Mouse (Mus musculus) left cerebral cortex, adult 18-20 months (tissue): Measurements from ENCODE around the gene Ttc27. TPM values are rescaled to one million over a fixed set of nuclear protein-coding genes. Genes with fewer than 3 reads are reported as not detected.

Experiments used
- DNase-seq, 2 experiments: peaks; one replicate each; pipeline ENCODE4 v3.0.0; 2021 to 2022; ENCODE audit warnings: low spot score in 2 of 2, mixed read lengths in 1 of 2
- total RNA-seq, 2 experiments: library from RNA; stranded (reverse); gene quantifications; 2 replicates each; pipeline ENCODE4 v1.2.3; 2021

Ttc27 gene
- total RNA-seq, 2 experiments from 2014 or later = 26.1 to 29.8 TPM

DNA sequence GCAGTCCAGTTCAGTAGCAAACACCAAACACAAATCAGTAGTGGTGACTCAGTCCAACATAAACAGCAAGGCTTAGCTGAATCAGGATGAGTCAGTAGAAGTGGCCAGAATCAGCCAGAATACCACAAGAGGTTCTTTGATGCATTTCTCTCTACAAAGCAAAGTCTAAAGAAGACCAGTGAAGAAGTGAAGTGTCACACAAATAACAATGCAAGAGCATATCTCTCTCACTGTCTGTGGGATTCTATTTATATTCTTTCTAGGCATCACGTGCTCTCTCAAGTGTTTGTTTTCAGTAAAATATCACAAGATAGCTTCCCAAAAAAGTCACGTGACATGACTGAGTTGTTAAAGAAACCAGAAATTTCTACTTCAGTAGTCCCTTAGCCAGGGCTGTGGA lies 102.2 kb downstream of the Ttc27 start:
- DNase-seq = no peak

DNA sequence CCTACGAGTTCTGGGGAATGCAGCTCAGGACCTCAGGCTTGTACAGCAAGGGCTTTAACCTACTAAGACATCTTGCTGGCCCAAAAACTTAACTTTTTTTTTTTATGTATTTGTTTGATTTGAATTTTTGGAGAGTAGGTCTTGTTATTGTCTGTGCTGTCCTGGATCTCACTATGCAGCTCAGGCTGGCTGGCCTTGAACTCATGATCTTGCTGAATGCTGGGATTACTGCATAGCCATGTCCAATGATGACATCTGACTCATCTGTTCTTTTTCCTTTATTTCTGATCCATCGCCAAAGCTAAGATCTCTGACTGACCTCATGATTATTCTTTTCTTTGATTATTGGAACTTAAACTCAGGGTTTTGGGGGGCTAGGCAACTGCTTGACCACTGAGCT lies 113.3 kb downstream of the Ttc27 start:
- DNase-seq = no peak

DNA sequence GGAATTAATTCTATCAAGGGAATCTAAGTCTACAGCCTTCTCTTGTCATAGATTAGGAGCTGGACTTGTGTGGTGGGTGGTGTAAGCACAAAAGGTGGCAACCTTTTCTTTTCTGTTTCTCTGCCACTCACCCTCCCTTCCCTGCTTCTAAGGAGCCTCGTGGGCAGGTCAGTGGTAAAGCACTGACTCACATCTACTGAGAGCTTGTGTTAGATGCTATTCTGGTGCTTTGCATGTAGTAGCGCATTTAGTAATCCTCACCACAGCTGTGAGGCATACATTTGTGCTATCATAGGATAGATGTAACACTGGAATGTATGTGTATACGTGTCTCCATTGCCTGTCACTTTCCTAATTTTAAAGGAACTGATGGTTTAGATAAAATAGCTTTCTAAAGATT lies 124.2 kb downstream of the Ttc27 start:
- DNase-seq = no peak

DNA sequence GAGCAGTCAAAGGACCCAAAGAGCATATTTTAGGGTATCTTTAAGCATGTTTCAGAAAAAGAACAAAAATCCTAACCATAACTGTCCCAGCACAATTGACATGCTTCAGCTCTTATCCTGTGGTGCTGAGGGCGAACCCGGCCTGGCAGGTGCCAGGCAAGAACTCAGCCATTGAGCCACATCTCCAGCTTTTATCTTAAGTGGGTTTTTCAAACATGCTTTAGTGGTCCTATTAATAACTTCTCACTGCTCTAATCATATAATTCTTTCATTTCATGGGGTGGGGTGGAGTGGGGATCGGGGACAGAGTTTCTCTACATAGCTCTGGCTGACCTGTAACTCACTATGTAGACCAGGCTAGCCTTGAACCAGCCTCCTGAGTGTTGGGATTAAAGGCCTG lies 125.1 kb downstream of the Ttc27 start:
- DNase-seq = no peak

DNA sequence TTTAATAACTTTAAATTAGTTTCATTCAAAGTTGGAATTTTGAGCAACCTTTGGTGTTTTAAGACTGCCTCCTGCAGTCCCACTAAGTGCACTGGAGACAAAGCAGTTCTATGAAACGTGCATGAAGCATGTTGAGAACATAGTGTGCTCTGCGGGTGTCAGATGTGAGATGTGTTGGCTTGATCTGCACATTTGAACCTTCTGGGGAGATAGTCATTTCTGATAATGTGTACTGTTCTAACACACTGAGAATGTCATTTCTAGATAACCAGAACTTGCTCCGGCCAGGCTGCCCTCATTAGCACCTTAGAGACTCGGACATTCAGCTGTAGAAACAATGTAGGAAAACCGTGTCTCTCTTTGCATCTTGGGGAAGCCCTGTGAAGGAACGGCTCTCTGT lies 126.0 kb downstream of the Ttc27 start:
- DNase-seq = no peak

DNA sequence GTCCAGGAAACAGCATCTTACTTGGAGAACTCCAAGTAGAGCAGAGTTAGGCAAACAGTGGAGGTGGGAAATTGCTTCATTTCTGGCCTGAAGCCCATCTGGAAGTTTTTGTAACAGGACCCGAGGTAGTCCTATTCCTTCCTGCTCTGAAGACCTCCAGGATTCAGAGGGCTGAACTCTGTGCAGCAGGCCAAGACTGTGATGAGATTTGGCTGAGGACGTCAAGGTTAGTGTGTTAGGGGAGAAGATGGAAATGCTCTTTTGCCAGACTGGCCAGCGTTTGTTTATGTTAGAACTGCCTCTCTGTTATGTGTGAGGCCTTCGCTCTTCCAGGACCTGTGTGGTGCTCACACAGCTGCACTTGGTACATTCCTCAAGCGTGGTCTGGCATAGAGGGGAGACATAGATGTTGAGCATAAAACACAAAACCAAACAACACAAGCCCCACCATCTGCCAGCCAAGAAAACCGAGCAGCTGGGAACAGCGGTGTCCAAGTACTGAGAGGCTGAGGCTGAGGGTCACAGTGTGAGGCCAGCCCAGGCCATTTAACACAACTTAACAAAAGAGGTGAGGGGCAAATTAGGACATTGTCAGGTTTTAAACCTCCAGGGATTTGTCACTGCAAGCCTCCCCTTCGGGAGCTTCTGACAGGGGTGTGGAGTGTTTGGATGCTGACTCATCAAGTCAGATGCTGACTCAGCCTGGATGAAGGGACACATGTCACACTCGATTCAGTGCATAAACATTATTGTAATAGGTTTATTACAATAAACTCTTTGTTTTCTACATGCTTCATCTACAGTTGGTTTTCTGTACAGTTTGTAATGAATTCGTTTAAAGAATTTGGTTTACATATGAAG lies 128.7 kb downstream of the Ttc27 start:
- no peak for DNase-seq

DNA sequence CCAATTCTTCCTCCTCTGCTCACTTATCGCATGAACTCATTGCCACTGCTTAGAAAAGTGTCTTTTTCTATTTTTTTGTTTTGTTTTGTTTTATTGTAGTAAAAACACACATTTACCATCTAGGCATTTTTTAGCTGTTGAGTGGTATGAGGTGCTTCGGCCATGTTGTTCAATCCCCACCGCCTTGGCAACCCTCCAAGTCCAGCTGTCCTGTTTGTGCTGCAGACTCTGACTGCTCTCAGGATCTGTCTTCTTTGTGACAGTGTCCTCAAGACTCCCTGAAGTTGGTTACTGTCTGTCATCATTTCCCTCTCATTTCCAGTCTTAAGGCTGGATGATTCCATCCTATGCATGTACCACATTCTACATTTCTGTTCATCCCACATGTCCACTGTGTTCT lies 132.7 kb downstream of the Ttc27 start:
- DNase-seq = no peak

DNA sequence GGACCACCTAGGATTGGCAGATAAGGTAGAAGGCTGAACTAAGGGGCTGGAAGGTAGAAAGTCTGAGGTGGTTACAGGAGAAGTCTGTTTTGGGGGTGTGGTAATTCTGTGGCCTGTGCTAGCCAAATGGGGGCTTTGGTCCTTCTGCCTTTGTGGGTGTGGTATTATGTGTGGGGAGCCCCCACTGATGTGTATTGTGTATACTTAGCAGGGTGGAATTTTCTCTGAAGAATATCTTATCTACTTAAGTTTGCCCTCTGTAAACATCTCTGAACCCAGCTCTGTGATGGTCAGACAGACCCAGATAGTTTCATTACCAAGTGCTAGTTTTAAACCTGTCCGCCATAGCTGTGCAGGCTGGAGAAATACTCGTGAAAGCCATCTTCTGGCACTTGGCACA lies 141.8 kb downstream of the Ttc27 start:
- DNase-seq = no peak

DNA sequence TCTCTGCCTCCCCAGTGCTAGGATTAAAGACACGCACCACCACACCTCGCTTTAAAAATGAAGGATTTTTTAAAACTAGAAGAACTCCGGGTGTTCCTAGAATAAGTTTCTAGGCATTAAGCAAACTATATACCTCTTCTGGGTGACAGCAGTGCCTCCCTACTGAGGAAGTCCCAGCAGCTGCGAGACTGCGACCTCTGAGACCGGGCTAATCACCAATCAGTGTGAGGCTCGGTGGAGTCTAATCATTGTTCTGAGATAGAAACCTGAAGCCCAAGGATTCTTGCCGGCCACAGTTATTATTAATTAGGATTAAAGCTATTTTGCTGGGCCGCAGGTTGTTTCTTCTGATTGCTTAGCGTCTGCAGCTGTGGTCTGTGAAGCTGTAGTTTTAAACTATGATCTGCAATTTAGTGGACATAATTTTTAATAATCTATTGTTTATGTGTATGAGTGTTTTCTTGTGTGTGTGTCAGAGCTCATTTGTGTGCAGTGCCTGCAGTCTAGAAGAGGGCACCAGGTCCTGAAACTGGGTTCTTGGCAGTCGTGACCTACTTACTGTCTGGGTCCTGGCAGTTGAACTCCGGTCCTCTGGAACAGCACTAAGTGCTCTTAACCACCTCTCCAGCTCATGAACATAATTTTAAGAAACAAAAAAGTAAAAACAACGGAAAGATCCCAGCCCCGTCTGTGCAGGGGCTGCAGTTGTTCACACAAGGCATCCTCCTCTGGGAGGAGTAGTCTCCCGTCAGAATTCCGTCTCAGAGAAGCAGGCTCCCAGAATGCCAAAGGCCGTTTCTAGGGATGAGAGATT lies 142.9 kb downstream of the Ttc27 start:
- DNase-seq = no peak

DNA sequence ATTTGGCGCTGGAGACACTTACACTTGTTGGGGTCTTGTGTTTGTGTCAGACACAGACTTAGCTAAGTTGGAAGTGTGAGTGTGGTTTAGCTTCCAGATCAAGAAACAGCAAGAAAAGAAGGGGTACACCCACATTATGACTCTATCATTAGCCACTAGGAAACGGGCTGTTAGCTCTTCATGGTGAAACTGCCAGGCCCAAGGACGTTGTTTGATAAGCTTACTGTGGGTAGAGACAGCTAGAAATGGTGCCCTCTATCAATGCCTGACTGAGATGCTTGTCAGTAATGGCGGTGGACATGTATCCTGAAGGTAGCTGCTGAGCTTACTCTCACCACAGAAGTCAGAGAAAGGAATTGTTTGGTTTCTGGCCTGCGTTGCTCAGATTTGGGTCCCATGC lies 146.3 kb downstream of the Ttc27 start:
- no peak for DNase-seq

DNA sequence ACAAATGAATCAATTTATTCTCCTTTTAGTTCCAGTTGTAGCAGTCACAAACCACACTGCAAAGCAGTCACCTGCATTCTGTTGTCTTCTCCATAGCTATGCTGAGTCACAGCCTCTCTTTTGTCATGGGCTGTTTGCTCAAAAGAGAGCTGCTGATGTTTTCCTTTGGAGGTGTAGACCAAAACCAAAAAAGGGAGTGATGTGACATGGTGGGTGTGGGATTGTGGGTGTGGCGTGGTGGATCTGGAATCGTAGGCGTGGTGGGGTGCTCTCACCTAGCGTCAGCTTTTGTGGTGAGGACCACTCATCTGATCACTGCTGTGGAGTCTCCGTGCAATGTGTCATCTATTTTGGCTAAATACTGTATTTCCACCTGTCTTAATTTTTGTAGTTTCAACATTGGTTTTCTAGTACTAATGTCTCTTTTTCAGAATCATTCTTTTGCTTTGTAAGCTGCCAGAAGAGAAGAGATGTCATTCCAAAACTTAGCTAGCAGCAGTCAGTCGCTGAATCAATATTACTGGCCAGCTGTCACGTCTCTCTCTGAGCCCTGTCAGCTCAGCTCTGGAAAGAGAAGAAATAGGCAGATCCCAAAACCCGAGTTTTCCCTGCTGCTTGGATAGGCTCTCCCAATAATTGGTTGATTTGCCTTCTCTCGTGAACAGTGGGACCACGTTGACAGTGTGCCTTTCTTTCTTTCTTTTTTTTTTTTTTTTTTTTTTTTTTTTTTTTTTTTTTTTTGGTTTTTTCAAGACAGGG lies 147.4 kb downstream of the Ttc27 start:
- DNase-seq = no peak

DNA sequence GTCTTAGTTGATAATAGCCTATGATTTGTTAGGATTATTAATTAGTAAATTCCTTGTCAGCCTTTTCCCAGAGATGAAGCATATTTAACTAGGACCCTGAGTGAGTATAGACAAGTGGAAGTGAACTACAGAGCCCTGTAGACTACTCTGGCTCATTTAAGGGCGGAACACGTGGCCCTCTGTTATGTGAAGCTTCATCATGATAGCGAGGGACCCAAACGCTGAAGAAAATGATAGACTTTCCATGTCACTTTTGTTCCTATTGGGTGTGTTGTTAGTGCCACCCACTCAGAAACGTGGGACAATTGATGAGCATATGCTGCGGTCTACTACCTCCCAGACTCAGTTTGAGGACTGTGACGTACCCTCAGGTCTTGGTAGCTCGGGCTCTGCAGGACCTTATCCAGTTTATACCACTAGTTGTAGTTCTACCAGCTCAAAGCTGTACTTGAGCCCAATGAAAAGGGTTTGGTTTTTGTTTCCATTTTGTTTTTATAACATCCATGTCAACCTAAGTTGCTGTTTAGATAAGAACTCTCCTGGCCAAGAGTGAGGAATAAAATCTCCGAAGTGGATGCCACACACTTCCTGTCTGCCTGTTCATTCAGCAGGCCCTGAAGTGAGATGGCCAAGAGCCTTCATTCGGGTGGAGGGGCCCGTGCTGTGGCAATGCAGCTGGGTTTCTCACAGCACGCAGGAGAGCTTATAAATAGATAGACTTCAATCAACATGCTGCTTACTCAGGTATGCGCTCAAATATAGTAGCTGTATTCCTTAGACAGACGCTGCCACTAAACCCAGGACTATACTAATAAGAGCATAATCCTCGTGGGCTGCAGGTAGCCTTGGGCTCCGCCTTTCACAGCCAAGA lies 148.4 kb downstream of the Ttc27 start:
- no peak for DNase-seq

DNA sequence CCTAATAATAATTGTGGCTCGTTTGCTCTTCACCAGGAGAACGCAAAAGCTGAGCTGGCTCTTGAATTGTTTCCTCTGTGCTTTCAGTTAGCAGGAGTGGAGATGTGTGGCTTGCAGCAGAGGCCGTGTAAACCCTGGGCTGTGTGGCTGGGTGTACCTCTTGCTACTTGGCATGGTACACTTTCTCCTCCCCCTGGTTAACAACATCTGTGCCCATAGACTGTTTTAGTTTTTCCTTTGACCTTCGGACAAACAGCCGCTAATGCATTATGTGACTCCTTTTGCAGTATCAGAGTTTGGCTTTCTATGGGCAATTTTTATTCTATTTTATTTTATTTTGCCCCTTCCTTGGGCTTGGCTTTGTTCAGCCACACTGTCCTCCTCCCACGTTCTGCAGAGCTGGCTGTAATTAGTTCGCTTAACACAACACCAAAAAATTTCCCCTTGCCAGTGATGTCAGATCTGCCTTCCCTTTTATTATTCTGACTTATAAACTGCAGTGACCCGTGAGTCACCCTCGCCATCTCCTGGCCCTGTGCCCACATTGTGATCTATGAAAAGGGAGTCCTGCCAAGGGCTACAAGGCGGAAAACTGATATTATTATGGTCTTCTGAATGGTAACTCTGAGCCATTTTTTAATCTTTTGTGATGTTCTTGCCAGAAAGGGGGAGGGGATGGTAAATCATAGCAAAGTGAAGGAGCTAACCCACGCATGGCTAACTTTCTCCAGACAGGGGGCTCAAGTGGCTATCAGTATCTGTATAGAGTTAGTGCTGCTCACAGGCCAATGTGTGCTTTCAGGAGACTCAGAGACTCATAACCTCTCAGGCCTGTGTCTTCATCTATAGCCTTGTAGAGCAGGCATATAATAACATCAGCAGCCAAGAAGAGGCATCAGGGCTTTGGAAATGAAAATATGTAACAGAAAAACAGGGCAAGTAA lies 149.3 kb downstream of the Ttc27 start:
- DNase-seq = no peak

DNA sequence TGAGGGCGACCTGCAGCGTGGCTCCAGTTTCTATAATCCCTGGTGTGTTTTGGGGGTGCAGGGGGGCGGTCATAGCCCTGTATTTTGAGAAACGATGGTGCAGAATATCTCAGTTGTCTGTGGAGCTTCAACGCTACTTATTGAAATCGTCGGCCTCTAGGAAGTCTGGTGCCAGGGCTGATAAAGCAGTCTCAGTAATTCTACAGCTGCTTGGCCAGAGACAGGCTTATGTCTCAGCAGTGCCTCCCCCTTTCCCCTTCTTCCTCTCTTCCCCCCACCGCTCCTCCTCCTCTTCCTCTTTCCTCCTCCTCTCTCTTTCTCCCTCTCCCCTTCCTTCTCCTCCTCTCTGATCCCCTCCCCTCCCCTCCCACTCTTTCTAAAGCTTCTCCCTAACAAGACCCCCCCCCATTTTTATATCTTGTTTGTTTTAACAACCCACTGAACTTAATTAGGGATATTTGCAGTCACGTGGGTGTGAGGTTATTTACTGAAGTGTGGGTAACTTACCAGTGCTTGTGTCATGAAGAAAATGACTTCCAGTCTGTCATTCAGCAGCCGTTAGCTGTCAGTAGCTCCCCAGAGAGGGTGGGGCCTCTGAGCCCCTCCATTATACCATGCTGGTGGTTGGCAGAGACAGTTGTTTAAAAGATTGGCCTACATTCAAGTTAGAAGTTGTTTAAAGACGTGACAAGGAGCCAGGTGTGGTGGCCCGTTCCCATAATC lies 150.8 kb downstream of the Ttc27 start:
- no peak for DNase-seq

DNA sequence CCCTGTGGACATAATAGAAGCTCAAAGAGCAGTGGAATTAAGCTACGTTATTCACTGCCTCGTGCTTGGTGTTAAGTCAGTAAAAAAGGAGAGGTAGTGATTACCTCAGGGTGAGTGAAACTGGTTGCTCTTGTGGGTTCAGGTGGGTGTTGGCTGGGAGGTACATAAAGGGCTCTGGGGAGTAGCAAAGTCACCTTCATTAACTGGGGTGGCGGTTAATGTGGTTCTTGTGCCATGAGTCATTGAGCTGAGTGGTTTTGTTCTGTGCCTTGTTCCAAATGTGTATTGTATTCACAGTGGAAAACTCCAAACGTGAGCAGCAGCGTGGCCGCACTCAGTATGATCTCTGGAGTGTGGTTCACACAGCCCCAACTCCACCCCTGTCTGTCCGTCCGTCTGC lies 152.0 kb downstream of the Ttc27 start:
- DNase-seq = no peak

DNA sequence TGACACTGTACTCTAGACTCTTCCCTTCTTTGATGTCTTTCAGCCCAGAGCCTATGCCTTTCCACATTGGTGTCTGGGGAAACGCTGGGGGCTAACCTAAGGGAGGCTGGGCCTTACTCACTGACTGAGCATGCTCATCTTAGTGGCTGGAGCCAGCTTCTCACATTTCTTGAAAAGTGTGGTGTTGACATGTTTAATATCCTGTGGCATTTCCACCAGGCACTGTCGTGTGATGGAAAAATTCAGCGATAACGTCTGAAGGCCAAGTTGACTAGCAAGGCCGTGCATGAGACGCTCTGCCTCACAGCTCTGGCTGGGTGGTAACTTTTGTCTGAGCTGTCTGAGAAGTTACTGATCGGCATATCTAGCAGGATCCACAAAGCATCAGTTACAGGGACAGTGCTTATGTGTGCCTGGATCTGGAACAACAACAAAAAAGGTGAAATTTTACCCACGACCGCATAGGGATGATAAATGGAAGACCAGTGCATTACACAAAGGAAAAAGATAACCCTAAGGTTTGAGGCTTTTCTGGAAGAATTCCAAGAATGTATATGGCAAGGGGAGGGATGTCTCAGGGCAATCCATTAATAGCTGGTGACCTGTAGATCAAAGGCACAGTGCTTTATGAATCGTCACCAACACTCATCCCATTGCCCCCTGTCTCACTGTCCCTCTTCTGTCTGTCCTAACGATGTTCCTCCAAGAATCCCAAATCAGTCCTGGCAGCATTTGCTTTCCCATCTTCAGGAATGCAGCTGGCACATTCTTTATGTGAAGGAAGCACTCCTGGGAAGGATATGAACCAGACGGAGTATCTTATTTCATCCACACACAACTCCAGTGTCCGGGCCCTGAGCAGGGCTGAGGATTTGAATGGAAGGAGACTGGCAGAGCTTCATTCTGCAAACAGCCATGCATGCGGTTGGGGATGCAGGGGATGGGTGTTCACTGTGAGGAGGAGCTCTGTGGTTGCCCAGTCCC lies 152.9 kb downstream of the Ttc27 start:
- no peak for DNase-seq

DNA sequence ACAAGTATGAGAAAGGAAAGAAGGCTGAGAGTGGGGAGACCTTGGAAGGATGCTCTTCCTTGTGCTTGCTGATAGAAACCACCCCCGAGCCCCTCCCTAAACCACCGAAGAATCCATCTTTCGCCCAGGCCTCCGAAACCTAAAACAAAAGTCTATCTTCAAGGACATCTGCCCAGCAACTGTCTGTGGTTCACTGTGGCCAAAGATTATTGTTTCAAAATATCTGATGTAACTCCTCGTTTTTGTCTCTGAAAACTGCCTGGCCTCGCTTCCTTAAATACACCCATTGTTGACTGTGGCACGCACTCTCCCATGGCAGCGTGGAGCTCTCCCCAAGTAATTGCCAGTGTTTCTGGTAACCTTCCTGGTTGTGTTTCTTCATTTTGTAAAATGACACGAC lies 155.0 kb downstream of the Ttc27 start:
- DNase-seq = no peak

DNA sequence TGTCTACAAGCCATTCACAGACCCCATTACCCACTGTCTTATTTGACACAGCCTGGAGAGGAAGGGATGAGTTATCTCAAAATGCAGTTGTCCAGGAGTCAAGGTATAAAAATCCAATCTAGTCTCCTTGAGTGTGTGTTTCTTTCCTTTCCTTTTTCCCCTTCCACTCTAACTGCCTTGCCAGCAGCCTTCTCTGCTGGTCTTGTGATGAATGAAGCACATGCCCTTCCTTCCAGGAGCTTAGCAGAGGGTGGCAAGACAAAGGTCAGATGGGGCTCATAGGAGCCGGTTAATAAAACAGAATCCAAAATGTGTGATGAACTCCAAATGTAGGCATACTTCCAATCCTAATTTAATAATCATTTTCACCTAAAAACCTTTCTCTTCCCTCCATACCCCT lies 156.2 kb downstream of the Ttc27 start:
- no peak for DNase-seq
